Mouse (Mus musculus): ENCODE measurements at regions not wholly inside any gene's neighbourhood (a gene's known extent, or its start where the extent isn't known, plus 50 kb on each side); places are given as distances from the start of the nearest gene placed in this dataset.

DNA sequence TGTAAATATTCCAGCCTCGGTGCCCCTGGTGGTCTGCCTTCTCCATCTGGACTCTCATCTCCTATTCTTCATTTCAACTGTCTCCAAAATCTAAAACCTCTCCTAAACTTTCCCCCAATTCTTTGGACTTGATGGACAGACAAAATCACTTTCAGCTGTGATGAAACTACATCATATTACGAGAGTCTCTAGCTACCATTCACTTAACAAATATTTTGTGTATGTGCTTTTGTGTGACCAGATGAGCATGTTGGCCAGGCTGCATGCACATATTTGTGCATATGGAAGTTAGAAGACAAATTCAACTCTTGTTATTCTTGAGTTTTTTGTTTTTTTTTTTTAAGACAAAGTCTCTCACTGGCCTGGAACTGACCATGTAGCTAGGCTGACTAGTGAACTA, 559.4 kb upstream of the Cdh11 start:
- no peak for DNase-seq (ENCODE audit: low spot score in 2 of 2)

DNA sequence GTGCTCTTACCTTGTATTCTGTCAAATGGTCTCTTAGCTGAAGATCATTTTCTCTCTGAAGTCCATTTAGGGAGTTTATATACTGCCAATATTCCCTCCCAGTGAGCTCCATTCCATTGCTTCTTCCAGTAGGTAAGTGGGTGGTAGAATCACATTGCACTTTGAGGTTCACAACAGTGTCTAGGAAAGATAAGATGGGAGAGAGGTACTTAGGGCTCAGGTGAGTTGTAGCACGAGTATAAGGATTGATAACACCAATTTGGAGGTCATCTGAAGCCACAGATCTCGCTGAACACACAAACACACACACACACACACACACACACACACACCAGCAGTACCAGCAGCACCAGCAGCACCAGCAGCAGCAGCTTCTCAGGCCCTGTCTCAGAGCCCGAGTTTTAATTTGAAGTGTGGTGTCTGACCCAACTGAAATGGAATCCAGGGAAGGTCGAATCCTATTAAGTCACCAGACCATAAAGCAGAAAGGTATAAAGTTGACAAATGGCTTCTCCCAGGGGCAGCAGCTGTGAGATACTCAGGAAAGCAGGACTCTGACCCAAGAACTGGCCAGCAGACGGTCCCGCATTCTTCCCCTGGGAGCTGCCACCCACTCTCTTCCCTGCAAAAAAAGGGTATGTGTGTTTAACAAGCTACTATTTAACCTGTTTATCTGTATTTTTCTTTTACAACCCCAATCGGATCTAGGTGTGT, 561.9 kb upstream of the Cdh11 start:
- DNase-seq (ENCODE audit: low spot score in 2 of 2): no peak

DNA sequence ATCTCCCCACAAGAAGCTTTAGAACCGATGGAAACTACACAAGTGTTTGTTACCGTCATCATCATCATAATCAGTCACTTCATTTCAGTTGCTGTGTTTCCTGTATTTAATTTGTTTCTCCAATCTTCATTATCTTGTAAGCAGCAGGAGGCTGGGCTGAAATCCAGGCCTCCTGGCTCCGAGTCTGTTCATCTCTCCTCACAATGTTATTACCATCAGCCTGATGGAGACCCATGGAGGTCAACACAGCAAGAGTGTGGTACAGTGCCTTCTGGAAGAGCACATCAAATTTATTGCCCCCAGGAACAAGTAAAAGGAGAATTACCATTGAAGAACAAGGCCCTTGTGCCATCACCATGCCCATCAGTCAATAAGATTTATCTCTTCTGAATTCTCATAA, 576.3 kb upstream of the Cdh11 start:
- DNase-seq (ENCODE audit: low spot score in 2 of 2): no peak

DNA sequence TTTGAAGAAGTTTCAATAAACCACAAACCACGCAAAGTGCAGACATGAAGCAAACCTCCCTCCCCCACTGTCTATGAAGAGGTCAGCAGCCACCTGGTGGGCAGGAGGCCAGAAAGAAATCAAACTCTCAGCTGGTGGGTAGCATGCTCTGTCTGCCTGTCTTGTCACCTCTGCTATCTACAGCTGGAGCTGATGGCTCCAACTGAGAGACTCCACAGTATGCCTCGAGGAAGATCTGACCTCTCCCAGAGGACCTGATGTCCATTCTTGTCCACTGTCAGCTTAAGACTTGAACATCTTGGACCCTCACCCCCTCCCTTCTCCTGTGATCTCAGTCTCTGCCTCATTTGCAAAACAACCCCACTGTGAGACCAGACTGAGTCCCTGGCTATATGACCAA, 585.0 kb upstream of the Cdh11 start:
- no peak for DNase-seq (ENCODE audit: low spot score in 2 of 2)

DNA sequence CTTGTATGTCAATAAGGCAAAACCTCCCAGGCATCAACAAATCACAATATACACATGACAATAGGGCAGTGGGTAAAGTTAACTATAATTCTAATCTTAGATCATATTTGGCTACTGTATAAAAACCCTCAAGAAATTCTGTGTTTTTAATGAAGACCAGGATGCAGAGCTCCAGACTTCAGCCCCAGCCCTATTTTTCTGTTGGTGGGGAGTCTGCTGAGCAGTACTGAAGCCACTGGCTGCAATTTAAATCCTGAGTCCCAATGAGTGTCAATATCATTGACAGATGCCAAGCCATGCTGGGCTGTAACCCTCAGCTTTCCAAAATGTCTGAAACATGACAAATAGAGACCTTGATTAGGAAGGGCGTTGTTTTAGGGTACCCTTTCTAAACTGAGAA, 587.6 kb upstream of the Cdh11 start:
- no peak for DNase-seq (ENCODE audit: low spot score in 2 of 2)

DNA sequence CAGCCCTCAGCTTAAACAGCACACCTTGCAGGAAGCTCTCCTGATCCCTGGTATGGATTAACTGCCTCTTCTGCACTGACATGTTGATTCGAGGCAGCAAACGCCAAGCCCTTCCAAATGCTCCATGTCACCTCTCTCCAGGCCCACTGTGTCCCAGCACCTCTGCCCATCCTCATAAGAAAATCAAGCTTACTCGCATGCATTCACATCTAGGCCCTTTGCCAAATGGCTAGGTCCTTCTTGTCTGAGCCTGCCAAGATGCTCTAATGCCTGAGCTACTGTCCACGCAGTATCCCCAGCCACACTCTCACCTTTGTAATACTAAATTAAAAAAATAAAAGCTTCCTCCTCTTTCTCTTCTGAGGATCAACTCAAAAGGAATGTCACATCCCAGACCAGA, 588.7 kb upstream of the Cdh11 start:
- DNase-seq (ENCODE audit: low spot score in 2 of 2): no peak

DNA sequence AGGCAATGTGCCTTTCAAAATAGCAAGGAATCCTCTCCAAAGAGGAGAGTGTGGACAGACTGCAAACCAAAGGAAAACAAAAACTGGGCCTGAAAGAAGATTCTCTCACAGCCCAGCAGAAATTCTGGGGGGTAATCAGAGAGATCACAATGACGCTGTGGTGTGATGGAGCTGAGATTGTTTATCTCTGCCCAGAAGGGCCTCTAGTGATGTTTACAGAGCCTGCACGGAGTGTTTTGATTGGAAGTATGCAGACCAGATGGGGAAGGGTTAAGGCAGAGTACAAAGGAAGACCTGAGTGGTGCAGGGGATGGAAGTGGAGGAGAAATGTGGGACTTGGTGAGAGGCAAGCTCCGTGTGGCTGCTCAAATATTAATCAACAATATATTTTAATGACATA, 593.1 kb upstream of the Cdh11 start:
- no peak for DNase-seq (ENCODE audit: low spot score in 2 of 2)

DNA sequence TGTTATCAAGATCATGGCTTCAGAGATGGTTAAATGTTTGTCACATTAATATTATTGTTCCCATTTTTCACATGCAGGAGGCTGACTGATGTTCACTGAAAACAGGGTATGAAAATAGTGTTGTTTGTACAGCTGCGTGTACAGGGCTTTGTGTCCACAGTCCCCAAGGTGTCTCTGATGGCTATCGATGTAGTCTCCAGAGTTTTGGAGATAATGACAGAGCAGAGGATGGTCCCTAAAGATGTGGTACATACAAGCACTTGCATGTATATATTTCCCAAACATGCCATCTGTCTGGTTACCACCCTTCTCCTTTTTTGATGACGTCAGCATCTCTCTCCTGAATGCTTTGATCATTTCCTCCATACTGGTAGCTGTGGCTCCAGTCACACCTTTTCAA, 596.1 kb upstream of the Cdh11 start:
- no peak for DNase-seq (ENCODE audit: low spot score in 2 of 2)

DNA sequence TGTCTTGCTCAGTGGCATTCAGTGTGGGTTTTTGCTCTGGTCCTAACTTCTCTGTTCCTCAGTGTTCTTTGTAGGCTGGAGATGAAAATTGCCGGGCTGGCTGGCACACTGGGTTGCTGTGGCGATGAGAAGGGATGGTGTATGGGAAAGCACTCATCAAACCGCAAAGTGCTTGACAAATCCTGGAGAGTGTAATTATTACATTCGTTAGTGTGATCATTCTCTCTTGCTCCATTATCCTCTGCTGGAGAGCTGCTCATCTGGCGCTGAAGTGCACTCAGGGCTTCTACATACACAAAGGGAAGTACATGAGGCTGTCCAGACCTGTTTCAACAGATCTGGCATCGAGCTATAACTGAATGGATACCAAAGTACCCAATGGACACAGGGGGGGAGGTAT, 605.9 kb upstream of the Cdh11 start:
- DNase-seq (ENCODE audit: low spot score in 2 of 2): no peak

DNA sequence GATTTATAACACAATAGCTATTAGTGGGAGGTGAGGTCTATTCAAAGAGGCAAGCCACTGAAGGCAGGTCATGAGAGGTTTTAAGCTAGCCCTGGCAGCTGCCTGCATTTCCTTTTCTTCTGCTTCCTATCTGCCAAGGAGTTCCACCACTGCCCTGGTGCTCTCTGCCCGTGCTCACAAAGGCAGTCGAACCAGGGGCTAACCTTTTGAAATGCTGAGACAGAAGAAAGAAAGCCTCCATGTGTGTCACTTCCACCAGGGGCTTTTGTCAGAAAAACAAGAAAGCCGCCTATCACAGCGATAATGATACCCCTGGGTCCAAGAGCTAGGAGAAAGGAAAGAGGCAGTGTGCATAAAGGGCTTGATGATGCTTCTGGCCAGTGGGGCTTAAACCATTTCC, 609.9 kb upstream of the Cdh11 start:
- DNase-seq (ENCODE audit: low spot score in 2 of 2): no peak

DNA sequence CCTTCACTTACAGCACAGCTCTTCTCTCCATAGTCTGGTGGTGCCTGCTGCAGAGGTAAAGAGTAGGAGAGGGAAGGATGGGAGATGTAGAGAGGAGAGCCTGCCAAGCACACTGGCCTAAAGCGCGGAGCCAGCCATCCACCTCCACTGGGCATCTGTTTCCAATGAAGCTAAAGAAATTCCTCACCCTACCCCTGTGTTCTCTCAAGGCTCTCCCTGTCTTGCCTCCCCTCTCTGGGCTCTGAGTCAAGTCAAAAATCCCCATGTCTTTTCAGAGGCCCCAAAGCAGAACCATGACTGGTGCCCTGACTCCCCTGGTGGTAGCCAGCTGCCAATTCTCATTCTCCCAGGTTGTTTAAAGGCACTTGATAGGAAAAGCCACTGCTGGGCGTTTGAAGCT, 612.7 kb upstream of the Cdh11 start:
- no peak for DNase-seq (ENCODE audit: low spot score in 2 of 2)

DNA sequence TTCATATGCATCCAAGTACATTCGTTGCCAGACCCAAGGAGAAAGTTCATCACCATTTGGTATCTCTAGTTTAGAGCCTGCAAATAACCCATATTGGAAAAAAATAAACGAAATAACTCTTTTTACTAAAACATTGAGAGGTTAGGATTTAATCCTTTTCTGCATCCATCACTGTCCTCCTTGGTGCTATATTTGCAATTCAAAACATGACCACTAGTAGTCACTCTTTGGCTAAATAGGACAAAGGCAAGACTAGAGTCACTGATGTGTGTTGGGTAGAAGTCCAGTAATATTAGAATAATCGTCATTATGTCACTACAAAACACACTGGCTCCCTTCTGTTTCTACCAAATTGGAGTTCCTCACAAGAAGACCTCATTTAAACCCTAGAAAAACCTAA, 614.0 kb upstream of the Cdh11 start:
- no peak for DNase-seq (ENCODE audit: low spot score in 2 of 2)

DNA sequence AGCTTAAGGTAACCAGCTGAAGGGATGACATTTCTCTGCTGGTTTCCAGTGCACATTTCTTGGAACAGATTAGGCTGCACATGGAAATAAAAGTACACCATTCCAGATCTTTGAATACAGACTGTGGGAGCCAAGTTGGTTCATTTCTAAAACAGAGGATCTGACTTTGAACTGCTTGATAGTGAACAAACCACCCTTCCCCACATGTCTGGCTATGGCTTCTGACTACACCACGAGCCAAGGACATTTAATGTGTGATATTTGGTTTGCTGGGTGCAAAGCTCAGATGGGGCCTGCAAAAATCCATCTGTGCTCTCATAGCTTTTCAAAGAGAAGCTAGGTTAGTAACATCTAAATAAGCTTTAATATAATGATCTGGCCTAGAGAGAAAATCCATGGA, 614.7 kb upstream of the Cdh11 start:
- peak; percentile 63 to 85 for DNase-seq (ENCODE audit: low spot score in 2 of 2)

DNA sequence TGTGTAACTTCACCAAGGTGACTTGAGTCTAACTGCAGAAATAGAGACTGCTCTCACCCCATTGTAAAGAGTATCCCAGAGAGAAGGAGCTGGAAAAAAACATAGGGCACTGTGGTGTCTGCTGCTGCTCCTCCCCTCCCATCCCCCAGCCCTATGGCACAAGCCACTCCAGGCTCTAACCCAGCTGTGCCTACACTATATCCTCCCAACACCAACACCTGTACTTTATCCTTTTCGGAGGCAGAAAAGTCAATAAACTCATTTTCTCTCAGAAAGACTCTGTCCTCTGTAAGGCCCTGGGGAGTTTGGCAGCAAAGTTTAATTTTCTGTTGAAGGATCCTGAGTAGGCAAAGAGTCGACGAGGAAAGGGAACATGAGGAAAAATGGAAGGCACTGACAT, 617.3 kb upstream of the Cdh11 start:
- DNase-seq (ENCODE audit: low spot score in 2 of 2): no peak

DNA sequence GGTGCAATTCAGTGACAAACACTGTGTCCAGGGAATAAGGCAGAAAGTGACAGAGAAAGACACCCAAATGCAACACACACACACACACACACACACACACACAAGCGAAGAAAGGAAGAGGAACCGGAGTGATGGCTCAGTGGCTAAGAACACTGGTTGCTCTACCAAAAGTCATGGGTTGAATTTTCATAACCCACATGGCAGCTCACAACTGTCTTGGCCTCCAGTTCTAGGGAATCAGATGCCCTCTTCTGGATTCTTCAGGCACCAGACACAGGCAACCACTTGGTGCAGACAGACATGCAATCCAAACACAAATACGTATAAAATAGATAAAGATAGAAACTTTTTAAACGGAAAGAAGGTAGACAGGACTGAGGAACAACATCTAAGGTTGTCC, 618.4 kb upstream of the Cdh11 start:
- no peak for DNase-seq (ENCODE audit: low spot score in 2 of 2)

DNA sequence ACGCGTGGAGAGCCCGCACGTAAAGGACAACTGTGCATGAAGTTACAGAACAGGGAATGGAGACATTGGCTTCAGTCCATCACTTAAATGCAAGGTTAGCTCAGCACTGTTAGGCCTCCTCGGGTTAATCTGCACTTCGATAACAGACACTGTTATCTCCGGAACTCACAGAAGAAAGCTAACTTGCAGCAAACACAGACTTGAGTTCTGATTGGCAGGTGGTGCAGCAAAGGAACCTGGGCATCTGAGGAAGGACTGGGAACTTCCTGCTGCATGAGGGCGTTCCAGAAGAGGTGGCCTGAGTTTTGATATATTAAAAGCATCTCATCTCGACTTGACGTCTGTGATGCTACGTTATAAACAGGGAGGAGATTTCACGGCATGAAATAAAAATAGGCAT, 620.3 kb upstream of the Cdh11 start:
- no peak for DNase-seq (ENCODE audit: low spot score in 2 of 2)

DNA sequence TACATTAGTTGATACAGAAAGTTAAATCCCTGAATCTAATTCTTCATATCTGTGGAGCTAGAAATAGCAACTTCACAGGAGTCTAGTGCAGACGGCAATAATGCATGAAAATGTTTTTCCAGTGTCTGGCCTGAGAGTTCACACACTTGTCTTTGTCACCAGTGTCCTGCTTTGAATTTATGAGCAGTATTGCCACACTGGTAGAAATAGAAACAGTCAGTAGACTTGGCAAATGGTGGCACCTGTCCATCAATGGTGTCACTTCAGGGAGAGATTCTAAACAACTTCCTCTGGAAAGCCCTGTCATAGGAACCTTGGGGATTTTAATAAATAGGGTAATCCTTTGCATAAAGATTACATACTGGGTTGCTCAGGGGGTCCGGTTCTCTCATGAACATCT, 621.5 kb upstream of the Cdh11 start:
- no peak for DNase-seq (ENCODE audit: low spot score in 2 of 2)

DNA sequence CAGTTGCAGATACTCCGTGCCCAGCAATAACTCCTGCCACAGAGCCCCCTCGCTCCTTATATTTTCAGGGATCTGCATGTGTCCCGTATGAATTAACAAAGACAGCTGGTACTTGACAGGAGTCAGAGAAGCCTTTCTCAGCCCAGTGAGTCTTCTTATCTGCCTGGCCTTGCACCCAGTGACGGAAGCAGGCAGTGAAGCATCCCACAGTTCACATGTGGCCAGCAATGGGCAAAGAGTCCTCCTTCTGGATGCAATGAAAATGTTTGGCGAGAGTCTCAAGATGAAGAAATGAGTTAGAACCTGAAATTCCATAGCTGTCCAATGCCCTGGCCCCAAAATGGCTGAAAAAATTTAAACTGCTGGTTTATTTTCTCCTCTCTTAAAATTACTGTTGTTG, 622.2 kb upstream of the Cdh11 start:
- no peak for DNase-seq (ENCODE audit: low spot score in 2 of 2)

DNA sequence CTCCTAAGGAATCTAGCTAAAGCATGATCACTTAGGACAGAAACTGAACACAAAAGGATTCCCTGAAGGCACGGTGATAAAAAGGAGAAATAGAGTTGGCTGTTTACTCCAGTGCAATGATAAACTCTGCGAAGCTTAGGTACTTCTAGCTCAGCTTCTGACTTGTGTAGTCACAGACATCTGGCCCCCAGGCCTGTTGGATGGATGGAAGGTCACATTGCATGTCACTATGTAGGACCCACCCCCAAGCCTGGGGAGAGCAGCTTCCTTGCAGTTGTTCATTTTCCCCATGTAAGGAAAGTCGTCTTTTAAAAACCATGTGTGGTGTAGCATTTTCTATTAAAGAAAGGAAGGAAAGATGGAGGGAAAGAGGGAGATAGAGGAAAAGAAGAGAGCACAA, 623.0 kb upstream of the Cdh11 start:
- no peak for DNase-seq (ENCODE audit: low spot score in 2 of 2)

DNA sequence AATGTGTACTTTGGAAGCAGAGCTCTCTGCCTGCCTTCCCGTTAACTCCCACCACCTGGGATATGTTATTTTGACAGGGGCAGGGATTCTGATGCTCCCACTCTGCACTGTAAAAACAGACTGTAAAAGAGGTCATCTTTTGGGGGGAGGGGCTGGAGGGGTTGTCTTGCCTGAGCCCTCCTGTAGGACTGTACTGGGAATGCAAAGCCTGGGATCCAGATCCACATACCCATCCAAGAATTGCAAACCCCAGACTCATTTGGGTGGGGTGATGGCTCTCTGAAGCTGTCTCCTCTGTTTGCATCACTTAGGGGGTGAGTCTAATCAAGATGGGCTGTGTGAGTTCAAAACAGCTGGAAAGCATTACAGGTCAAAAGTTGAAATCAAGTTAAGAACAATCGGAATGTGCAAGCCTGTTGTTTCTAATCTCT, 623.7 kb upstream of the Cdh11 start:
- DNase-seq (ENCODE audit: low spot score in 2 of 2): no peak

DNA sequence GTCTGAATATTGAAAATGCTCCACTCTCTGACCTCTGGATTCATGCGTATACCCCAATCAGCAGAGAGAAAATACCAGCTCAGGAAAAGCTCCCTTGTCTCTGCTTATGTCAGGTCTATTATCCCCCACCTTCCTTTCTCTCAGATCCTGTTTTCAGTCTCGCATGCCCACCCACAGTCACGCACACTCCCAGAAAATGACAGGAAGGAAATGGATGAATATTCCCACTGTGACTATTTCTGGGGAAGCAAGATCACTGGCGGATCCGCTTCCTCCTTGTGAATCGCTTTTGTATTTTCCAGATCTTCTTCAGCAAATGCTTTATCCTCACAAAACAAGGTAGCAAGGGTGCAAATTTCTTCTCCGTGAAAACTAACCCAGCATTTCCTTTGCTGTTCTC, 627.3 kb upstream of the Cdh11 start:
- DNase-seq (ENCODE audit: low spot score in 2 of 2): no peak

DNA sequence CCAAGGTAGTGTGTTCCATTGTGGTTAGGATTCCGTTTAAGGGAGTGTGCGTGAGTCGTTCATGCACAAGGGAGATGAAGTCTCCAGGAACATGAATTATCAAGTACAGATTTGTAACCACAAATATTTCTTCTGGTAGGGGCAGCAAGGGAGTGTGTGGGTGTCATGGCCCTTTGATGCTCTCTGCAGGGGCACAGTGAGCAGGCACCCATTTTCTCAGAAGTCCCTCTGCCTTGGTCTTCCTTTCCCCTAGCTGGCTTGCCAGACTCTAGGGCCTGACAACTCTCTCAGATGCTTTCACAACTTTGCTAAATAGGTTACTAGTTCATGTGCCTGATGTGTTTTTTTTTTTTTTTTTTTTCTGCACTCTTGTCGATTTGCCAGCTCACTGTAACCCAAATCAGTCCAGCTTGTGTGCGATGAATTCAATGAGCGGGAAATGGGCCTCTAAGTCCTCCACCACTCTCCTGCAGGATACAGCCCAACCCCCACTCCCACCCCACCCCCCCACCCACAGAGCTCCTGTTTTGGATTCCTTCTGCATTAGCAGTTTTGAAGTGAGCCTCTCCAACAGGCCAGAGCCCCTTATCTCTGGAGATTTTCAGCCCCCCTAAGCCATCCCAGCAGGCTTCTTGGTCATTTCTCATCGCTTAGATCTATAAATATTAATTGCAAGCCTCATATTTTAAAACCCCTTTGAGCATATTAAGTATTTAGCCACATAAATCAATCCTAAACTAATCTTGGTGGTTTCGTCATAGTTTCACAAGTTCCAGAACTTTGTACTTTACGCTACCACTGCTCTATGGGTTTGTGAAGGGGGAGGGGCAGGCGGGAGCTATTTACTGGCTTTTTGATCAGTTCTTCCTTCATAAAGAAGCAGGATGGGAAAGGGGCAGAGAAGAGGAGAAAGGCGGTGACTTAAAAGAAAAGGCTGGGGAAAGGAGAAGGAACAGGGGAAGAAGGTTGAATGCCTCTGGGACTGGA, 628.4 kb upstream of the Cdh11 start:
- DNase-seq (ENCODE audit: low spot score in 2 of 2): no peak
